Mouse (Mus musculus): Measurements from ENCODE around the gene Zscan26. TPM values are rescaled to one million over a fixed set of nuclear protein-coding genes. Genes with fewer than 3 reads are reported as not detected.

The Zscan26 gene
- polyA plus RNA-seq, 1 experiment, result 3.5 TPM

DNA sequence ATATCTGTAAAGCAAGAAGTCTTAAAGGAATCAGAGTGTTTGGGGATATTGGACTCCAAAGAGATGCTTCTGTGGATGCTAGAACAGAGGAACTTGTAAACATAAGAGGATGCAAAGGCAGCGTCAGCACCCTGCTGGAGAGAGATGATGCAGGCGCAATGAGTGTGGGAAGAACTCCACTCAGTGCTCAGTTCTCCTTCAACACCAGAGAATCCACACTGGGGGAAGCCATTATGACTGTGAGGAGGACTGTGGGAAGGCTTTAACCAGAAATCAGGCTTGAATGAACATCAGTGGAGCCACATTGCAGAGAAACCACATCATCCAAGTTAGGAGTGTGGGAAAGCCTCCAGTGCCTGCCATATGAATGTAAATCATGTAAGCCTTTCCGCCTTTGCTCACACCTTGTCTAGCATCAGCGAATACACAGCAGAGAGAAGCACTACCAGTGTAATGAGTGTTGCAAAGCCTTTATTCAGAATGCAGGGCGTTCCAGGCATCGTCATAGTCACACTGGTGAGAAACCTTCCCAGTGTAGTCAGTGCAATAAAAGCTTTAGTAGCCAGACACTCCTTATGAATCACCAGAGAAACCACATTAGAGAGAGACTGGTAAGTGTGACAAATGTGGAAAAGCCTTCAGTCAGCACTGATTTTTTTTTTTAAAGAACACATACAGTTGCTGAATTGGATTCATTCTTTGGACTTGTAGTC, 36.1 kb downstream of the Zscan26 start:
- Histone ChIP-seq H3K79me3 (ENCODE audit: low read depth) (no peaks in the 10 kb centered on the region), H3K79me2 (ENCODE audit: control insufficient read depth, insufficient read depth) (no peaks in the 10 kb centered on the region), H3ac (ENCODE audit: control insufficient read depth, insufficient read length, low read depth) (no peak overlapping the region), H3K27me3 (ENCODE audit: control insufficient read depth, insufficient read depth, insufficient read length) (no peaks in the 10 kb centered on the region), H3K4me3 (ENCODE audit: insufficient read depth, poor library complexity, severe bottlenecking) (no peak overlapping the region), H3K36me3 (ENCODE audit: control insufficient read depth, insufficient read depth) (no peaks in the 10 kb centered on the region)
- no peak for TF ChIP-seq CTCF (IDR thresholded peaks at IDR 0.05; ENCODE audit: control insufficient read depth, insufficient read depth, insufficient read length)

DNA sequence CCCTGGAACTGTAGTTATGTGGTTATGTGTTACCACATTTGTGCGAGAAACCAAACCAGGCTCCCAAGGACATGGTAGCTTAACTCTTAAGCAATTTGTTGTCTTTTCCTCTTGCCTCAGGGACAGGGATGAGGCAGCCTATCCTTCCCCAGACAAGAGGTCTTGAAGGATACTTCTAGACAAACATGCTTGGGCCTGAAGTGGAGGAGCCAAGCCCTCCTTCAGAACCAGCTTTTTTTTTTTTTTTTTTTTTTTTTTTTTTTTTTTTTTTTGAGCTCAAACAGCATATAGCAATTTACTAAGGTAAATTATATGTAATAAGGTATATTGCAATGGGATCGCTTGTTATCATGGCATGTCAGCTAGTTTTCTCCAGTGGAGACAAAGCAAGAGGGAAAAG, 37.8 kb downstream of the Zscan26 start:
- Histone ChIP-seq H3ac (ENCODE audit: control insufficient read depth, insufficient read length, low read depth) (no peak overlapping the region), H3K79me3 (ENCODE audit: low read depth) (no peaks in the 10 kb centered on the region), H3K4me3 (ENCODE audit: insufficient read depth, poor library complexity, severe bottlenecking) (no peak overlapping the region), H3K79me2 (ENCODE audit: control insufficient read depth, insufficient read depth) (no peaks in the 10 kb centered on the region), H3K36me3 (ENCODE audit: control insufficient read depth, insufficient read depth) (no peaks in the 10 kb centered on the region), H3K27me3 (ENCODE audit: control insufficient read depth, insufficient read depth, insufficient read length) (no peaks in the 10 kb centered on the region)
- TF ChIP-seq CEBPB (IDR thresholded peaks at IDR 0.05; ENCODE audit: low read depth), result no peak
- TF ChIP-seq FOSL1 (IDR thresholded peaks at IDR 0.05; ENCODE audit: insufficient read depth, low read length, poor library complexity, severe bottlenecking), result no peak
- TF ChIP-seq MAX (IDR thresholded peaks at IDR 0.05), result no peak

DNA sequence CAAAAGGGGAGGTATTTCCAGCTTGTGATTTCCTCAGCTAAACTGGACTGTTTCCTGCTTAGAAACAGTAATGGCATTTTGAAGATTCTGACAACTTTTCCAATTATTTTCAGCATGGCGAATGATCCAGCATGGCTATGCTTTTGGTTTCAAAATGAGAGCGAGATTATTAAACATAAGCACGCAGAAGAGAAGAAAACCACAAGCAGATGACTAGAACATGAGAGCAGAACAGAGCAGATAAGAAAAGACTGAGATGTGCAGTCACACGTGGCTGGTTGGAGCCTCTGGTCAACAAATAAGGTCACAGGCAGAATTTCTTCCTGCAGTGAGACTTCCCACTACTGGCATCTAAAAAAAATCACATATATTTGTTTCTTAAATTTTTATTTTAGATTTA, 38.3 kb downstream of the Zscan26 start:
- Histone ChIP-seq H3ac (ENCODE audit: control insufficient read depth, insufficient read length, low read depth) (no peak overlapping the region), H3K79me3 (ENCODE audit: low read depth) (no peaks in the 10 kb centered on the region), H3K79me2 (ENCODE audit: control insufficient read depth, insufficient read depth) (no peaks in the 10 kb centered on the region), H3K36me3 (ENCODE audit: control insufficient read depth, insufficient read depth) (no peaks in the 10 kb centered on the region), H3K4me3 (ENCODE audit: insufficient read depth, poor library complexity, severe bottlenecking) (no peak overlapping the region), H3K27me3 (ENCODE audit: control insufficient read depth, insufficient read depth, insufficient read length) (no peaks in the 10 kb centered on the region)
- TF ChIP-seq MAX (IDR thresholded peaks at IDR 0.05), result no peak
- no peak for TF ChIP-seq CEBPB (IDR thresholded peaks at IDR 0.05; ENCODE audit: low read depth)
- no peak for TF ChIP-seq MYOG (IDR thresholded peaks at IDR 0.05; ENCODE audit: control insufficient read depth, extremely low read depth, insufficient read length)
- TF ChIP-seq USF1 (IDR thresholded peaks at IDR 0.05; ENCODE audit: low read depth), result no peak
- no peak for TF ChIP-seq MYOD1 (IDR thresholded peaks at IDR 0.05; ENCODE audit: control insufficient read depth, insufficient read length, low read depth)
- TF ChIP-seq CTCF (IDR thresholded peaks at IDR 0.05; ENCODE audit: control insufficient read depth, insufficient read depth, insufficient read length), result no peak
- no peak for TF ChIP-seq FOSL1 (IDR thresholded peaks at IDR 0.05; ENCODE audit: insufficient read depth, low read length, poor library complexity, severe bottlenecking)

DNA sequence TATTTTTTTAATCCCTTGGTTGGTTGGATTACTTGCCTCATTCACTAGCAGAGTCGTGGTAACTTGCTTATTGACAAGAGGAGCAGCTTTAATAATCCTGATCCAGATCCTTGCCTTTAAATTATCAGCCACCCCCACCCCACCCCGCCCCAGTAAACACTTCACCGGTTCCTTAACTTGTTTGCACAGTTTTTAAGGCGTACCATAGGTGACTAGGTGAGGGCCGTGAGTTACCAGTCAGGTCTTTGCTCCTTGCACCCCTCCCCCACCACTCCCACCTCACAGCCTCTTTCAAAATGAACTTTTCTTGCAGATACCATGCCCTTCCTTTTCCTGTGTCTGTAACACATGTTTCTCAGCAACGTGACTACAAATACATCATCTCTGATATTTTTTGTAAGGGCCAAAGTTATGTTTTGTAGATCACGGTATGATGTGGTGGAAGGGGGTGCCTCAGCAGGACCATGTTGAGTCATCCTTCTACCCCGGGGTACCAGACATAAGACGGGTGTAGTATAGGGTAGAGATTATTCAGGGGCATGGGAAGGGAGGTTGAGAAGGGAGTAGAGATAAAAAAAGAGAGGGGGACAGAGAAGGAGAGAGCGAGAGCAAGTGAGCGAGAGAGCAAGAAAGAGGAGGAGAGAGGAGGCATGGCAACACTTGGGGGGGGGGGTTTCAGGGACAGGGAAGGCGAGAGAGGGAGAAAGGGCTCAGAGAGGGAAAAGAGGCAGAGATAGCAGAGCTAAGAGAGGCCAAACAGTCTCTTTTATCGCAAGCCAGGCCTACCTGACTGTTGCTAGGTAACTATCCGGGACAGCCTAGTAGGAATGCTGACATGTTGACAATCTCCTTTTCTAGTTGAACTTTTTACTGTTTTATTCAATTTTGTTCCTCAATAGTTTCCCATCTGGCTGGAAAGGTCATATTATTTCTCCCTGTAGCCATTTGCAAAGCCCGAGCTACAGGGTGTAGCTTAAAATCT, 39.0 kb downstream of the Zscan26 start:
- TF ChIP-seq CEBPB (IDR thresholded peaks at IDR 0.05; ENCODE audit: low read depth) (no peak), CTCF (IDR thresholded peaks at IDR 0.05; ENCODE audit: control insufficient read depth, insufficient read depth, insufficient read length) (no peak), MYOG (IDR thresholded peaks at IDR 0.05; ENCODE audit: control insufficient read depth, extremely low read depth, insufficient read length) (no peak), MYOD1 (IDR thresholded peaks at IDR 0.05; ENCODE audit: control insufficient read depth, insufficient read length, low read depth) (no peak), MAX (IDR thresholded peaks at IDR 0.05) (no peak), FOSL1 (IDR thresholded peaks at IDR 0.05; ENCODE audit: insufficient read depth, low read length, poor library complexity, severe bottlenecking) (no peak), USF1 (IDR thresholded peaks at IDR 0.05; ENCODE audit: low read depth) (no peak)
- Histone ChIP-seq H3K79me3 (ENCODE audit: low read depth) (no peaks in the 10 kb centered on the region), H3K4me3 (ENCODE audit: insufficient read depth, poor library complexity, severe bottlenecking) (no peak overlapping the region), H3K79me2 (ENCODE audit: control insufficient read depth, insufficient read depth) (no peaks in the 10 kb centered on the region), H3K36me3 (ENCODE audit: control insufficient read depth, insufficient read depth) (no peaks in the 10 kb centered on the region), H3ac (ENCODE audit: control insufficient read depth, insufficient read length, low read depth) (no peak overlapping the region), H3K27me3 (ENCODE audit: control insufficient read depth, insufficient read depth, insufficient read length) (no peaks in the 10 kb centered on the region)

DNA sequence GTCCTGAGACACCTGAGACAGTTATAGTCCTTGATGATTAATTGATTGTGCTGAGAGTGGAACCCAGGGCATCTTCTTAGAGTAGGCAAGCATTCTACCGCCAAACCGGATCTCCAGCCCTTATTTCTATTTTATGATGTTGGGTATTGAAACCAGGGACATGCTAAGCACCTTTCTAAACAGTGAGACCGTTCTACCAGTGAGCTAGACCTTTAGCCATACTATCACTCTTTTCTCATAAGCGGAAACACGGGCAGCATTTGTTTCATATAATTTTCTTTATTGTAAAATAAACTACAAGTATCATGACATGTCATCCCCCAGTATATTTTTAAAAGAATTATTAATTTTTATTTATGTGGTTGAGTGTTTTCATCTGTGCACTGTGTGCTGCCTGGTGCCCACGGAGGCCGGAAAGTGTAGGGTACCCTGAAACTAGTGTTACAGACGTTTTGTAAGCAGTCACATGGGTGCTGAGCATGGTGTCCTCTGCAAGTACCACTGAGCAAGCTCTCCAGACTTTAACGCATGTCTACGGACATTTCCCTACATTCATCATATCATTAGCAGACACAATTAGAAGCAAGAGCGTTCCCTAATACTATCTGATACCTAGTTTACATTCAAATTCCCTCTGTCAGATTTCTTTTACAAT, 44.6 kb downstream of the Zscan26 start:
- TF ChIP-seq MAX (IDR thresholded peaks at IDR 0.05) (no peak), FOSL1 (IDR thresholded peaks at IDR 0.05; ENCODE audit: insufficient read depth, low read length, poor library complexity, severe bottlenecking) (no peak), CTCF (IDR thresholded peaks at IDR 0.05; ENCODE audit: control insufficient read depth, insufficient read depth, insufficient read length) (no peak), CEBPB (IDR thresholded peaks at IDR 0.05; ENCODE audit: low read depth) (no peak), MYOD1 (IDR thresholded peaks at IDR 0.05; ENCODE audit: control insufficient read depth, insufficient read length, low read depth) (no peak), USF1 (IDR thresholded peaks at IDR 0.05; ENCODE audit: low read depth) (no peak), MYOG (IDR thresholded peaks at IDR 0.05; ENCODE audit: control insufficient read depth, extremely low read depth, insufficient read length) (no peak)
- Histone ChIP-seq H3K4me3 (ENCODE audit: insufficient read depth, poor library complexity, severe bottlenecking) (no peak overlapping the region), H3K79me3 (ENCODE audit: low read depth) (no peaks in the 10 kb centered on the region), H3ac (ENCODE audit: control insufficient read depth, insufficient read length, low read depth) (peak overlapping the region; percentile 19), H3K27me3 (ENCODE audit: control insufficient read depth, insufficient read depth, insufficient read length) (no peaks in the 10 kb centered on the region), H3K36me3 (ENCODE audit: control insufficient read depth, insufficient read depth) (no peaks in the 10 kb centered on the region), H3K79me2 (ENCODE audit: control insufficient read depth, insufficient read depth) (no peaks in the 10 kb centered on the region)

Measured in C2C12 (cell line).